Mouse (Mus musculus): ENCODE measurements around the gene Nprl2. TPM values are rescaled to one million over a fixed set of nuclear protein-coding genes. Genes with fewer than 3 reads are reported as not detected.
A peak's percentile ranks its signal among the peaks of the same experiment; 100 is the strongest.
"Not testable (repeated sequence)": the region's sequence is repeated elsewhere in the genome, so short reads cannot be mapped to it uniquely, and the experiment has no call there.

Nprl2 gene
- polyA plus RNA-seq, 1 experiment = 34.7 TPM

- no peaks in the 10 kb centered on the region for H3K36me3 ChIP-seq (ENCODE audit: control insufficient read depth, insufficient read depth, low read length)
- no peaks in the 10 kb centered on the region for H3K27me3 ChIP-seq (ENCODE audit: control insufficient read depth, insufficient read depth, low read length)
- TF ChIP-seq POLR2A (IDR thresholded peaks at IDR 0.05; ENCODE audit: control insufficient read depth, low read depth, low read length) (no peak), CTCF (IDR thresholded peaks at IDR 0.05; ENCODE audit: control insufficient read depth, insufficient read depth, insufficient replicate concordance, low read depth, low read length) (no peak)
- no peak overlapping the region for H3K27ac ChIP-seq (ENCODE audit: control insufficient read depth, insufficient read depth, low read depth, low read length)
- peaks cover 24% of the 10 kb centered on the region for H3K4me1 ChIP-seq (ENCODE audit: control insufficient read depth, insufficient read depth, low read length)
- no peak overlapping the region for H3K4me3 ChIP-seq (ENCODE audit: control insufficient read depth, low read depth, low read length)
Observed at GRCm38 (mm10) chr9:107571534-107572326, 29.7 kb downstream of the Nprl2 start.

- no peaks in the 10 kb centered on the region for H3K27me3 ChIP-seq (ENCODE audit: control insufficient read depth, insufficient read depth, low read length)
- TF ChIP-seq POLR2A (IDR thresholded peaks at IDR 0.05; ENCODE audit: control insufficient read depth, low read depth, low read length) = no peak
- TF ChIP-seq CTCF (IDR thresholded peaks at IDR 0.05; ENCODE audit: control insufficient read depth, insufficient read depth, insufficient replicate concordance, low read depth, low read length) = no peak
- H3K4me1 ChIP-seq (ENCODE audit: control insufficient read depth, insufficient read depth, low read length) = peaks cover 23% of the 10 kb centered on the region
- H3K36me3 ChIP-seq (ENCODE audit: control insufficient read depth, insufficient read depth, low read length) = no peaks in the 10 kb centered on the region
- no peak overlapping the region for H3K27ac ChIP-seq (ENCODE audit: control insufficient read depth, insufficient read depth, low read depth, low read length)
- no peak overlapping the region for H3K4me3 ChIP-seq (ENCODE audit: control insufficient read depth, low read depth, low read length)
Observed at GRCm38 (mm10) chr9:107572327-107572662, 30.3 kb downstream of the Nprl2 start.

- H3K4me1 ChIP-seq (ENCODE audit: control insufficient read depth, insufficient read depth, low read length) = peaks cover 12% of the 10 kb centered on the region
- H3K4me3 ChIP-seq (ENCODE audit: control insufficient read depth, low read depth, low read length); H3K27me3 ChIP-seq (ENCODE audit: control insufficient read depth, insufficient read depth, low read length); H3K36me3 ChIP-seq (ENCODE audit: control insufficient read depth, insufficient read depth, low read length); H3K27ac ChIP-seq (ENCODE audit: control insufficient read depth, insufficient read depth, low read depth, low read length): not testable (repeated sequence)
Observed at GRCm38 (mm10) chr9:107573774-107574173, 31.7 kb downstream of the Nprl2 start.

GRCm38 (mm10) chr9:107575579-107576356 lies 33.7 kb downstream of the Nprl2 start:
- no peak overlapping the region for H3K4me3 ChIP-seq (ENCODE audit: control insufficient read depth, low read depth, low read length)
- no peaks in the 10 kb centered on the region for H3K36me3 ChIP-seq (ENCODE audit: control insufficient read depth, insufficient read depth, low read length)

GRCm38 (mm10) chr9:107576357-107577107 lies 34.5 kb downstream of the Nprl2 start, which contains the start of gene Hyal1:
TSS of gene Hyal1 (plus strand) at chr9:107576927.
- no peak within 1 kb of the TSS for H3K27ac ChIP-seq (ENCODE audit: control insufficient read depth, insufficient read depth, low read depth, low read length)
- TF ChIP-seq CTCF (IDR thresholded peaks at IDR 0.05; ENCODE audit: control insufficient read depth, insufficient read depth, insufficient replicate concordance, low read depth, low read length) = no peak
- TF ChIP-seq POLR2A (IDR thresholded peaks at IDR 0.05; ENCODE audit: control insufficient read depth, low read depth, low read length) = peak; percentile 54; the same call in 1 of the 2 replicates
- H3K4me1 ChIP-seq (ENCODE audit: control insufficient read depth, insufficient read depth, low read length) = peaks cover 8% of the 10 kb centered on the region
- peak within 1 kb of the TSS; percentile 44 for H3K4me3 ChIP-seq (ENCODE audit: control insufficient read depth, low read depth, low read length)
- no peaks in the 10 kb centered on the region for H3K27me3 ChIP-seq (ENCODE audit: control insufficient read depth, insufficient read depth, low read length)
- no peaks in the 10 kb centered on the region for H3K36me3 ChIP-seq (ENCODE audit: control insufficient read depth, insufficient read depth, low read length)

More at GRCm38 (mm10) chr9:107575579-107576356, 33.7 kb downstream of the Nprl2 start:
- TF ChIP-seq POLR2A (IDR thresholded peaks at IDR 0.05; ENCODE audit: control insufficient read depth, low read depth, low read length) (no peak), CTCF (IDR thresholded peaks at IDR 0.05; ENCODE audit: control insufficient read depth, insufficient read depth, insufficient replicate concordance, low read depth, low read length) (no peak)
- no peaks in the 10 kb centered on the region for H3K27me3 ChIP-seq (ENCODE audit: control insufficient read depth, insufficient read depth, low read length)
- H3K4me1 ChIP-seq (ENCODE audit: control insufficient read depth, insufficient read depth, low read length) = peaks cover 3% of the 10 kb centered on the region
- H3K27ac ChIP-seq (ENCODE audit: control insufficient read depth, insufficient read depth, low read depth, low read length) = no peak overlapping the region

- H3K27ac ChIP-seq (ENCODE audit: control insufficient read depth, insufficient read depth, low read depth, low read length) = no peak overlapping the region
- no peaks in the 10 kb centered on the region for H3K36me3 ChIP-seq (ENCODE audit: control insufficient read depth, insufficient read depth, low read length)
- peaks cover 8% of the 10 kb centered on the region for H3K4me1 ChIP-seq (ENCODE audit: control insufficient read depth, insufficient read depth, low read length)
- H3K27me3 ChIP-seq (ENCODE audit: control insufficient read depth, insufficient read depth, low read length) = no peaks in the 10 kb centered on the region
- no peak for TF ChIP-seq CTCF (IDR thresholded peaks at IDR 0.05; ENCODE audit: control insufficient read depth, insufficient read depth, insufficient replicate concordance, low read depth, low read length)
- TF ChIP-seq POLR2A (IDR thresholded peaks at IDR 0.05; ENCODE audit: control insufficient read depth, low read depth, low read length) = no peak
- peak overlapping the region; percentile 15 for H3K4me3 ChIP-seq (ENCODE audit: control insufficient read depth, low read depth, low read length)
Observed at GRCm38 (mm10) chr9:107577871-107578270, 35.8 kb downstream of the Nprl2 start.

GRCm38 (mm10) chr9:107578587-107578986 lies 36.6 kb downstream of the Nprl2 start, which contains the start of gene Naa80:
TSS of gene Naa80 (plus strand) at chr9:107578887.
- Histone ChIP-seq H3K36me3 (ENCODE audit: control insufficient read depth, insufficient read depth, low read length) (no peaks in the 10 kb centered on the region), H3K4me3 (ENCODE audit: control insufficient read depth, low read depth, low read length) (peak within 1 kb of the TSS; percentile 93), H3K27ac (ENCODE audit: control insufficient read depth, insufficient read depth, low read depth, low read length) (no peak within 1 kb of the TSS), H3K4me1 (ENCODE audit: control insufficient read depth, insufficient read depth, low read length) (peaks cover 8% of the 10 kb centered on the region), H3K27me3 (ENCODE audit: control insufficient read depth, insufficient read depth, low read length) (no peaks in the 10 kb centered on the region)
- no peak for TF ChIP-seq POLR2A (IDR thresholded peaks at IDR 0.05; ENCODE audit: control insufficient read depth, low read depth, low read length)
- TF ChIP-seq CTCF (IDR thresholded peaks at IDR 0.05; ENCODE audit: control insufficient read depth, insufficient read depth, insufficient replicate concordance, low read depth, low read length) = no peak
